Mouse (Mus musculus) macrophage (primary cell): Measurements from ENCODE around the gene Pik3ca. TPM values are rescaled to one million over a fixed set of nuclear protein-coding genes. Genes with fewer than 3 reads are reported as not detected.

Source experiments
- H3K27ac ChIP-seq: fragments of 350-480 bp; formaldehyde crosslinking; 2 replicates; pipeline ENCODE4 v1.9.0; 2021
- H3K36me3 ChIP-seq: fragments of 350-480 bp; formaldehyde crosslinking; 2 replicates; pipeline ENCODE4 v1.9.0; 2021; ENCODE audit errors: inconsistent target
- H3K4me3 ChIP-seq: fragments of 350-480 bp; formaldehyde crosslinking; 2 replicates; pipeline ENCODE4 v1.9.0; 2021; ENCODE audit errors: inconsistent target
- H3K79me2 ChIP-seq: fragments of 350-480 bp; formaldehyde crosslinking; 2 replicates; pipeline ENCODE4 v1.9.0; 2021; ENCODE audit errors: inconsistent target
- WGBS: methylation state at CpG from one replicate; pipeline ENCODE4 v1.1.7; 2026; ENCODE audit warnings: inconsistent platforms; ENCODE audit not compliant: missing documents; 5-methylcytosine and 5-hydroxymethylcytosine counted together
- polyA plus RNA-seq: library from polyadenylated mRNA; stranded (reverse); fragments of 250-400 nt; gene quantifications from 3 replicates; pipeline ENCODE4 v1.2.4, GENCODE M21; 2018; ENCODE audit warnings: inconsistent platforms

Pik3ca gene
- polyA plus RNA-seq, 1 experiment from 2014 or later: 25.9 TPM

GRCm38 (mm10) chr3:32454329-32455021 lies 57.0 kb downstream of the Pik3ca start:
- no peaks in the 10 kb centered on the region for H3K79me2 ChIP-seq
- H3K4me3 ChIP-seq: no peak overlapping the region
- H3K36me3 ChIP-seq: peaks cover 80% of the 10 kb centered on the region
- 96% methylated on average over 11 of the region's 11 CpGs for WGBS
- no peak overlapping the region for H3K27ac ChIP-seq

GRCm38 (mm10) chr3:32459777-32460176 lies 62.3 kb downstream of the Pik3ca start:
- WGBS: 84% methylated on average over 4 of the region's 4 CpGs
- Histone ChIP-seq H3K36me3 (peaks cover 81% of the 10 kb centered on the region), H3K27ac (no peak overlapping the region), H3K79me2 (no peaks in the 10 kb centered on the region), H3K4me3 (no peak overlapping the region)

- Histone ChIP-seq H3K79me2 (no peaks in the 10 kb centered on the region), H3K4me3 (no peak overlapping the region), H3K36me3 (peaks cover 21% of the 10 kb centered on the region), H3K27ac (no peak overlapping the region)
- WGBS: 98% methylated on average over 4 of the region's 4 CpGs
These were observed 69.8 kb downstream of the Pik3ca start for GRCm38 (mm10) chr3:32467321-32467720.

- H3K36me3 ChIP-seq: peaks cover 12% of the 10 kb centered on the region
- H3K27ac ChIP-seq: no peak overlapping the region
- H3K4me3 ChIP-seq: no peak overlapping the region
- 87% methylated on average over 3 of the region's 4 CpGs for WGBS
- H3K79me2 ChIP-seq: no peaks in the 10 kb centered on the region
These were observed 70.9 kb downstream of the Pik3ca start for GRCm38 (mm10) chr3:32468411-32468810.

GRCm38 (mm10) chr3:32470449-32470848 lies 73.0 kb downstream of the Pik3ca start:
- no peak overlapping the region for H3K4me3 ChIP-seq
- no peak overlapping the region for H3K27ac ChIP-seq
- 90% methylated on average over 6 of the region's 7 CpGs for WGBS
- no peaks in the 10 kb centered on the region for H3K36me3 ChIP-seq
- H3K79me2 ChIP-seq: no peaks in the 10 kb centered on the region

GRCm38 (mm10) chr3:32471098-32471497 lies 73.6 kb downstream of the Pik3ca start:
- 75% methylated on average over 5 of the region's 6 CpGs for WGBS
- no peak overlapping the region for H3K27ac ChIP-seq
- H3K36me3 ChIP-seq: no peaks in the 10 kb centered on the region
- no peaks in the 10 kb centered on the region for H3K79me2 ChIP-seq
- no peak overlapping the region for H3K4me3 ChIP-seq

GRCm38 (mm10) chr3:32472191-32472900 lies 74.9 kb downstream of the Pik3ca start:
- no peaks in the 10 kb centered on the region for H3K79me2 ChIP-seq
- no peak overlapping the region for H3K4me3 ChIP-seq
- H3K36me3 ChIP-seq: no peaks in the 10 kb centered on the region
- 66% methylated on average over 14 of the region's 14 CpGs for WGBS
- no peak overlapping the region for H3K27ac ChIP-seq

- Histone ChIP-seq H3K27ac (no peak overlapping the region), H3K36me3 (no peaks in the 10 kb centered on the region), H3K4me3 (no peak overlapping the region), H3K79me2 (no peaks in the 10 kb centered on the region)
- 91% methylated on average over 10 of the region's 10 CpGs for WGBS
These were observed 75.7 kb downstream of the Pik3ca start for GRCm38 (mm10) chr3:32473184-32473583.

GRCm38 (mm10) chr3:32479961-32480360 lies 82.5 kb downstream of the Pik3ca start:
- Histone ChIP-seq H3K27ac (no peak overlapping the region), H3K36me3 (no peaks in the 10 kb centered on the region), H3K79me2 (no peaks in the 10 kb centered on the region), H3K4me3 (no peak overlapping the region)
- WGBS: 95% methylated on average over 7 of the region's 7 CpGs

- no peak overlapping the region for H3K4me3 ChIP-seq
- WGBS: 83% methylated on average over 1 of the region's 3 CpGs
- H3K79me2 ChIP-seq: no peaks in the 10 kb centered on the region
- no peaks in the 10 kb centered on the region for H3K36me3 ChIP-seq
- H3K27ac ChIP-seq: no peak overlapping the region
These were observed 85.6 kb downstream of the Pik3ca start for GRCm38 (mm10) chr3:32483035-32483434.

- no peaks in the 10 kb centered on the region for H3K79me2 ChIP-seq
- no peak overlapping the region for H3K4me3 ChIP-seq
- H3K36me3 ChIP-seq: no peaks in the 10 kb centered on the region
- 44% methylated on average over 4 of the region's 4 CpGs for WGBS
- no peak overlapping the region for H3K27ac ChIP-seq
These were observed 89.1 kb downstream of the Pik3ca start for GRCm38 (mm10) chr3:32486543-32486942.

GRCm38 (mm10) chr3:32488172-32488571 lies 90.7 kb downstream of the Pik3ca start:
- Histone ChIP-seq H3K27ac (no peak overlapping the region), H3K36me3 (no peaks in the 10 kb centered on the region), H3K4me3 (no peak overlapping the region), H3K79me2 (no peaks in the 10 kb centered on the region)
- 86% methylated on average over 6 of the region's 6 CpGs for WGBS

GRCm38 (mm10) chr3:32490076-32490927 lies 92.8 kb downstream of the Pik3ca start:
- H3K79me2 ChIP-seq: no peaks in the 10 kb centered on the region
- no peak overlapping the region for H3K27ac ChIP-seq
- 80% methylated on average over 15 of the region's 15 CpGs for WGBS
- no peaks in the 10 kb centered on the region for H3K36me3 ChIP-seq
- no peak overlapping the region for H3K4me3 ChIP-seq

GRCm38 (mm10) chr3:32490928-32491315 lies 93.5 kb downstream of the Pik3ca start:
- Histone ChIP-seq H3K27ac (no peak overlapping the region), H3K4me3 (no peak overlapping the region), H3K79me2 (no peaks in the 10 kb centered on the region), H3K36me3 (no peaks in the 10 kb centered on the region)
